In genomic region chr1:67385377-67385776, GRCm38 (mm10) we compare ENCODE assay signal across 26 mouse cellular contexts.
A peak's percentile ranks its signal among the peaks of the same experiment; 100 is the strongest.
DNase-seq lines count a peak whose midpoint lies in the region; ATAC-seq and TF ChIP-seq lines count a peak whose summit lies in the region.
"Had no signal": no experiment of that assay in that cellular context is flagged by ENCODE, and none has a peak within 500 bp of the region (broad histone marks: within the 10 kb centered on the region; RNA-seq: fewer than 3 reads in every experiment).

No protein-coding gene starts in this region.

- TF ChIP-seq POLR2A in brain, embryonic 14.5 days (IDR thresholded peaks at IDR 0.05; ENCODE audit: borderline replicate concordance, extremely low read depth, insufficient read depth, insufficient read length, poor library complexity, severe bottlenecking): no peak

- no peaks in the 10 kb centered on the region for H3K27me3 ChIP-seq in hindbrain, embryonic 11.5 days (ENCODE audit: control insufficient read depth, insufficient read depth, low read length)
- H3K27me3 ChIP-seq in hindbrain, embryonic 16.5 days (replicated peaks; ENCODE audit: control insufficient read depth, insufficient read depth, low read length): no peaks in the 10 kb centered on the region
- no peaks in the 10 kb centered on the region for H3K27me3 ChIP-seq in forebrain, embryonic 15.5 days
- no peaks in the 10 kb centered on the region for H3K27me3 ChIP-seq in hindbrain, embryonic 15.5 days
- H3K27me3 ChIP-seq: heart, embryonic 15.5 days; intestine, embryonic 15.5 days; limb, embryonic 13.5 days; liver, embryonic 12.5 days had no signal

- H3K4me1 ChIP-seq in hindbrain, embryonic 11.5 days (replicated peaks; ENCODE audit: control insufficient read depth, insufficient read depth, low read length): no peaks in the 10 kb centered on the region
- no peaks in the 10 kb centered on the region for H3K4me1 ChIP-seq in hindbrain, embryonic 16.5 days (ENCODE audit: control insufficient read depth, insufficient read depth, low read depth, low read length)
- peaks cover 13% of the 10 kb centered on the region; the same call in 1 of the 2 replicates for H3K4me1 ChIP-seq in forebrain, embryonic 15.5 days
- H3K4me1 ChIP-seq in hindbrain, embryonic 15.5 days (replicated peaks): no peaks in the 10 kb centered on the region
- H3K4me1 ChIP-seq: embryonic facial prominence, embryonic 10.5 days; heart, embryonic 15.5 days; intestine, embryonic 15.5 days; limb, embryonic 13.5 days; liver, embryonic 12.5 days had no signal

- no peak overlapping the region for H3K4me2 ChIP-seq in hindbrain, embryonic 11.5 days (replicated peaks; ENCODE audit: low read depth, low read length)
- no peak overlapping the region for H3K4me2 ChIP-seq in hindbrain, embryonic 16.5 days (ENCODE audit: low read length)
- no peak overlapping the region for H3K4me2 ChIP-seq in forebrain, embryonic 15.5 days (replicated peaks)
- H3K4me2 ChIP-seq in hindbrain, embryonic 15.5 days: no peak overlapping the region
- H3K4me2 ChIP-seq: heart, embryonic 15.5 days; intestine, embryonic 15.5 days; limb, embryonic 13.5 days; liver, embryonic 12.5 days had no signal

- no peak for TF ChIP-seq CTCF in brain, embryonic 14.5 days (IDR thresholded peaks at IDR 0.05; ENCODE audit: borderline replicate concordance, extremely low read depth, insufficient read depth, insufficient read length)

- H3K36me3 ChIP-seq in hindbrain, embryonic 11.5 days (ENCODE audit: control insufficient read depth, insufficient read depth, low read length): no peaks in the 10 kb centered on the region
- H3K36me3 ChIP-seq in hindbrain, embryonic 16.5 days (ENCODE audit: control insufficient read depth, insufficient read depth, low read length): no peaks in the 10 kb centered on the region
- H3K36me3 ChIP-seq in forebrain, embryonic 15.5 days: no peaks in the 10 kb centered on the region
- H3K36me3 ChIP-seq in hindbrain, embryonic 15.5 days: no peaks in the 10 kb centered on the region
- H3K36me3 ChIP-seq: embryonic facial prominence, embryonic 10.5 days; heart, embryonic 15.5 days; intestine, embryonic 15.5 days; limb, embryonic 13.5 days; liver, embryonic 12.5 days had no signal

- H3K4me3 ChIP-seq in hindbrain, embryonic 11.5 days (ENCODE audit: low read depth, low read length): no peak overlapping the region
- H3K4me3 ChIP-seq in hindbrain, embryonic 16.5 days (ENCODE audit: low read length): no peak overlapping the region
- H3K4me3 ChIP-seq in forebrain, embryonic 15.5 days: no peak overlapping the region
- no peak overlapping the region for H3K4me3 ChIP-seq in hindbrain, embryonic 15.5 days
- H3K4me3 ChIP-seq: embryonic facial prominence, embryonic 10.5 days; gastrocnemius, adult 2 months; heart, embryonic 15.5 days; intestine, embryonic 15.5 days; limb, embryonic 13.5 days; liver, embryonic 12.5 days had no signal

- no peak for DNase-seq in hindbrain, embryonic 11.5 days (ENCODE audit: low spot score)
- DNase-seq in brain, embryonic 14.5 days (ENCODE audit: low read depth): peak; percentile 69
- DNase-seq in spleen, postnatal 14 days (ENCODE audit: low spot score in 2 of 2): no peak
- no peak for DNase-seq in ovary, adult 18-20 months (ENCODE audit: low spot score)
- no peak for DNase-seq in layer of hippocampus, postnatal 25 days (ENCODE audit: extremely low spot score in 1 of 2, low spot score in 1 of 2)
- DNase-seq: adrenal gland, postnatal 36 days; cerebellum, adult 11 months; gastrocnemius, adult 2 months; heart, postnatal 4 days; kidney, adult 8-10 months; kidney, postnatal 14 days; layer of hippocampus, postnatal 36 days; lung, adult 18-20 months; lung, postnatal 10 days; right cerebral cortex, adult 18-20 months; right cerebral cortex, postnatal 4 days; thymus, adult 18-20 months; thymus, postnatal 36 days had no signal

- no peak overlapping the region for H3K9ac ChIP-seq in hindbrain, embryonic 11.5 days (ENCODE audit: low read depth, low read length)
- no peak overlapping the region for H3K9ac ChIP-seq in hindbrain, embryonic 16.5 days (ENCODE audit: low read depth, low read length)
- no peak overlapping the region for H3K9ac ChIP-seq in forebrain, embryonic 15.5 days (replicated peaks)
- no peak overlapping the region for H3K9ac ChIP-seq in hindbrain, embryonic 15.5 days
- H3K9ac ChIP-seq: heart, embryonic 15.5 days; intestine, embryonic 15.5 days; limb, embryonic 13.5 days; liver, embryonic 12.5 days had no signal

- H3K27ac ChIP-seq in hindbrain, embryonic 11.5 days (ENCODE audit: low read depth, low read length): no peak overlapping the region
- H3K27ac ChIP-seq in hindbrain, embryonic 16.5 days (ENCODE audit: low read depth, low read length): no peak overlapping the region
- H3K27ac ChIP-seq in forebrain, embryonic 15.5 days (replicated peaks): no peak overlapping the region
- no peak overlapping the region for H3K27ac ChIP-seq in hindbrain, embryonic 15.5 days (replicated peaks)
- H3K27ac ChIP-seq: embryonic facial prominence, embryonic 10.5 days; gastrocnemius, adult 2 months; heart, embryonic 15.5 days; intestine, embryonic 15.5 days; limb, embryonic 13.5 days; liver, embryonic 12.5 days had no signal

- H3K9me3 ChIP-seq in hindbrain, embryonic 11.5 days (ENCODE audit: control insufficient read depth, low read length): no peaks in the 10 kb centered on the region
- no peaks in the 10 kb centered on the region for H3K9me3 ChIP-seq in hindbrain, embryonic 16.5 days (ENCODE audit: control insufficient read depth, low read length)
- no peaks in the 10 kb centered on the region for H3K9me3 ChIP-seq in forebrain, embryonic 15.5 days
- no peaks in the 10 kb centered on the region for H3K9me3 ChIP-seq in hindbrain, embryonic 15.5 days
- H3K9me3 ChIP-seq: embryonic facial prominence, embryonic 10.5 days; heart, embryonic 15.5 days; intestine, embryonic 15.5 days; limb, embryonic 13.5 days; liver, embryonic 12.5 days had no signal

- ATAC-seq in hindbrain, embryonic 11.5 days (ENCODE audit: low FRiP score): peak; percentile 78
- no peak for ATAC-seq in hindbrain, embryonic 16.5 days
- ATAC-seq in forebrain, embryonic 15.5 days (replicated peaks): peak; percentile 85
- 0 out of 2 replicates have a peak, but pooled peaks have one; percentile 34 for ATAC-seq in hindbrain, embryonic 15.5 days (ENCODE audit: low FRiP score, low read depth)
- ATAC-seq: intestine, embryonic 15.5 days; liver, embryonic 12.5 days had no signal
